Mouse (Mus musculus) MEL (cell line): ENCODE data around the gene Helz. TPM values are rescaled to one million over a fixed set of nuclear protein-coding genes. Genes with fewer than 3 reads are reported as not detected.

Source experiments
- DNase-seq: peaks from one replicate; pipeline ENCODE4 v3.0.0; 2011; ENCODE audit warnings: low read depth, low spot score
- H3K27ac ChIP-seq: 2 replicates; pipeline ENCODE4 v1.5.1; 2012; ENCODE audit warnings: low read depth, mild to moderate bottlenecking, control low read depth, low read length, moderate library complexity; ENCODE audit not compliant: control insufficient read depth
- H3K27me3 ChIP-seq, 2 experiments: fragments of 150-350 bp in 1 of 2; sonication (generic) in 1 of 2; 2 replicates each; pipeline ENCODE4 v1.6.1; 2012; ENCODE audit warnings: low read length in 2 of 2, mild to moderate bottlenecking in 2 of 2, improper control_type of control experiment in 1 of 2, moderate library complexity in 1 of 2; ENCODE audit not compliant: insufficient read depth in 2 of 2, control insufficient read depth in 1 of 2
- H3K36me3 ChIP-seq, 2 experiments: 2 replicates each; pipeline ENCODE4 v1.6.1; 2012 to 2014; ENCODE audit warnings: low read length in 2 of 2, improper control_type of control experiment in 1 of 2, inconsistent platforms in 1 of 2, mild to moderate bottlenecking in 1 of 2; ENCODE audit not compliant: insufficient read depth in 2 of 2, control insufficient read depth in 1 of 2
- H3K4me1 ChIP-seq, 2 experiments: fragments of 150-350 bp in 1 of 2; sonication (generic) in 1 of 2; 2 replicates each; pipeline ENCODE4 v1.6.1; 2012; ENCODE audit warnings: low read length in 2 of 2, improper control_type of control experiment in 1 of 2, mild to moderate bottlenecking in 1 of 2; ENCODE audit not compliant: insufficient read depth in 2 of 2, control insufficient read depth in 1 of 2
- H3K4me3 ChIP-seq, 2 experiments: fragments of 150-350 bp in 1 of 2; sonication (generic) in 1 of 2; 2 replicates each; pipeline ENCODE4 v1.5.1; 2012; ENCODE audit warnings: low read depth in 2 of 2, low read length in 2 of 2, mild to moderate bottlenecking in 2 of 2, moderate library complexity in 2 of 2, control low read depth in 1 of 2, improper control_type of control experiment in 1 of 2; ENCODE audit not compliant: control insufficient read depth in 1 of 2, insufficient read depth in 1 of 2
- H3K79me2 ChIP-seq: 2 replicates; pipeline ENCODE4 v1.6.1; 2012; ENCODE audit warnings: mild to moderate bottlenecking, low read length, moderate library complexity; ENCODE audit not compliant: control insufficient read depth, poor library complexity, insufficient read depth
- H3K9ac ChIP-seq: 2 replicates; pipeline ENCODE4 v1.6.1; 2012; ENCODE audit warnings: low read depth, mild to moderate bottlenecking, control low read depth, low read length, moderate library complexity; ENCODE audit not compliant: control insufficient read depth, poor library complexity, severe bottlenecking
- H3K9me3 ChIP-seq: fragments of 150-350 bp; sonication (generic); replicated peaks from 2 replicates; pipeline ENCODE4 v1.6.1; 2012; ENCODE audit warnings: mild to moderate bottlenecking, low read length, improper control_type of control experiment, moderate library complexity; ENCODE audit not compliant: insufficient read depth
- BHLHE40 ChIP-seq: IDR thresholded peaks from 2 replicates; pipeline ENCODE4 v1.6.1; 2012; ENCODE audit warnings: low read depth, mild to moderate bottlenecking, inconsistent platforms, low read length, improper control_type of control experiment, borderline replicate concordance
- CHD1 ChIP-seq: IDR thresholded peaks from 2 replicates; pipeline ENCODE4 v1.6.1; 2012; ENCODE audit warnings: low read depth, mild to moderate bottlenecking, inconsistent platforms, low read length, improper control_type of control experiment
- CHD2 ChIP-seq: IDR thresholded peaks from 2 replicates; pipeline ENCODE4 v1.6.1; 2011; ENCODE audit warnings: low read length, improper control_type of control experiment
- ELF1 ChIP-seq: IDR thresholded peaks from 2 replicates; pipeline ENCODE4 v1.6.1; 2014; ENCODE audit warnings: low read depth, mild to moderate bottlenecking, inconsistent platforms, low read length, improper control_type of control experiment, moderate library complexity
- EP300 ChIP-seq, 2 experiments: IDR thresholded peaks; 2 replicates each; pipeline ENCODE4 v1.6.1; 2011; ENCODE audit warnings: improper control_type of control experiment in 2 of 2, low read length in 2 of 2, low read depth in 1 of 2, mild to moderate bottlenecking in 1 of 2
- ETS1 ChIP-seq: IDR thresholded peaks from 2 replicates; pipeline ENCODE4 v1.6.1; 2012; ENCODE audit warnings: low read depth, mild to moderate bottlenecking, inconsistent platforms, low read length, improper control_type of control experiment, moderate library complexity
- GABPA ChIP-seq: IDR thresholded peaks from 2 replicates; pipeline ENCODE4 v1.6.1; 2012; ENCODE audit warnings: low read depth, mild to moderate bottlenecking, inconsistent platforms, low read length, improper control_type of control experiment, moderate library complexity
- GATA1 ChIP-seq: IDR thresholded peaks from 2 replicates; pipeline ENCODE4 v1.6.1; 2011; ENCODE audit warnings: low read depth, low read length, improper control_type of control experiment
- JUND ChIP-seq: IDR thresholded peaks from 2 replicates; pipeline ENCODE4 v1.6.1; 2011; ENCODE audit warnings: low read depth, mild to moderate bottlenecking, improper control_type of control experiment, low read length
- MAX ChIP-seq: IDR thresholded peaks from 2 replicates; pipeline ENCODE4 v1.6.1; 2011; ENCODE audit warnings: low read length, improper control_type of control experiment
- MAZ ChIP-seq: IDR thresholded peaks from 2 replicates; pipeline ENCODE4 v1.6.1; 2012; ENCODE audit warnings: low read depth, mild to moderate bottlenecking, inconsistent platforms, low read length, improper control_type of control experiment
- MXI1 ChIP-seq: IDR thresholded peaks from 2 replicates; pipeline ENCODE4 v1.6.1; 2011; ENCODE audit warnings: mild to moderate bottlenecking, low read depth, low read length, improper control_type of control experiment
- MYC ChIP-seq: IDR thresholded peaks from 2 replicates; pipeline ENCODE4 v1.6.1; 2011; ENCODE audit warnings: low read depth, mild to moderate bottlenecking, low read length, improper control_type of control experiment, moderate library complexity
- NRF1 ChIP-seq: IDR thresholded peaks from 2 replicates; pipeline ENCODE4 v1.6.1; 2014; ENCODE audit warnings: low read depth, mild to moderate bottlenecking, inconsistent platforms, low read length, improper control_type of control experiment, moderate library complexity; ENCODE audit not compliant: poor library complexity, insufficient read depth, severe bottlenecking
- POLR2AphosphoS5 ChIP-seq: IDR thresholded peaks from 2 replicates; pipeline ENCODE4 v1.6.1; 2012; ENCODE audit warnings: low read depth, borderline replicate concordance, mild to moderate bottlenecking, inconsistent platforms, low read length, moderate library complexity, mixed read lengths
- RCOR1 ChIP-seq: IDR thresholded peaks from 2 replicates; pipeline ENCODE4 v1.6.1; 2012; ENCODE audit warnings: low read depth, mild to moderate bottlenecking, inconsistent platforms, low read length, improper control_type of control experiment
- TCF12 ChIP-seq: IDR thresholded peaks from 2 replicates; pipeline ENCODE4 v1.6.1; 2014; ENCODE audit warnings: low read depth, mild to moderate bottlenecking, inconsistent platforms, low read length, improper control_type of control experiment, moderate library complexity
- UBTF ChIP-seq: IDR thresholded peaks from 2 replicates; pipeline ENCODE4 v1.6.1; 2012; ENCODE audit warnings: low read depth, mild to moderate bottlenecking, inconsistent platforms, low read length, improper control_type of control experiment, moderate library complexity, borderline replicate concordance; ENCODE audit not compliant: insufficient read depth
- USF2 ChIP-seq, 2 experiments: IDR thresholded peaks; 2 replicates each; pipeline ENCODE4 v1.6.1; 2011 to 2012; ENCODE audit warnings: improper control_type of control experiment in 2 of 2, low read length in 2 of 2, borderline replicate concordance in 1 of 2, inconsistent platforms in 1 of 2, low read depth in 1 of 2, mild to moderate bottlenecking in 1 of 2; ENCODE audit not compliant: insufficient read depth in 1 of 2
- ZKSCAN1 ChIP-seq: IDR thresholded peaks from 2 replicates; pipeline ENCODE4 v1.6.1; 2012; ENCODE audit warnings: low read depth, mild to moderate bottlenecking, inconsistent platforms, low read length, improper control_type of control experiment, moderate library complexity
- ZMIZ1 ChIP-seq: IDR thresholded peaks from 2 replicates; pipeline ENCODE4 v1.6.1; 2012; ENCODE audit warnings: low read depth, mild to moderate bottlenecking, inconsistent platforms, low read length, improper control_type of control experiment, moderate library complexity
- polyA plus RNA-seq, 2 experiments: library from polyadenylated mRNA; stranded (reverse) in 1 of 2; unstranded in 1 of 2; fragments of >175 nt in 1 of 2; fragments of >200 nt in 1 of 2; gene quantifications; 2 replicates each; pipeline versions ENCODE4 v1.2.1 to v1.2.4; 2012; ENCODE audit warnings: low replicate concordance in 2 of 2, low read depth in 1 of 2; ENCODE audit not compliant: insufficient read length in 2 of 2, insufficient read depth in 1 of 2, missing spikeins in 1 of 2
- total RNA-seq: library from RNA; depleted of rRNA; stranded (reverse); fragments of 300-350 nt; gene quantifications from 2 replicates; pipeline ENCODE4 v1.2.3, GENCODE M21; 2012

Gene Helz
- total and polyA plus RNA-seq, 3 experiments: 15.1 to 41.0 (median 39.9) TPM

DNA sequence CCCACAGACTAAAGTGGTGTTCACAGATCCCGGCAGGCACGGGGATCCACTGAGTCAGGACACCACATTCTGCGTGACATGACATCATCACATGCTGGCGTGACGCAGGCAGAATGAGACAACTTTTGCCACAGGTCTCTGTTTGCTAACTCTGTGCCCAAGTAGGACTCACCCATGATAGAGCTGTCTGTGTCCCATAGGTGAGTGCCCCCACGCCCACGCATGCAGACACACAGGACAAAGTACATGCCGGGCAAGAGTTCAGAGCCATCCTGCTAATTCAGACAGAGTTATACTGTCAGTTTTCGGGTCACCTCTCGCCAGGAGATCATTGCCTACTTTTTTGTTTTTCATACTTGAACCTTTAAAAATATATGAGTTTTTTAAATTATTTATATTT is 140.8 kb downstream of the Helz start:
- H3K4me1 ChIP-seq: peaks cover 4 to 14% of the 10 kb centered on the region in 2 experiments; a peak in 3 of 4 replicates
- no peak overlapping the region for H3K9ac ChIP-seq
- H3K9me3 ChIP-seq: no peaks in the 10 kb centered on the region
- no peak overlapping the region for H3K4me3 ChIP-seq
- TF ChIP-seq JUND: no peak
- TF ChIP-seq NRF1: no peak
- no peak for TF ChIP-seq CHD2
- no peak for TF ChIP-seq ZKSCAN1
- no peak for TF ChIP-seq MAZ
- TF ChIP-seq CHD1: no peak
- no peak for TF ChIP-seq UBTF
- TF ChIP-seq GABPA: no peak
- no peak for TF ChIP-seq GATA1
- TF ChIP-seq MYC: no peak
- TF ChIP-seq USF2 (IDR thresholded peaks at IDR 0.05; ENCODE audit: borderline replicate concordance in 1 of 2, insufficient read depth in 1 of 2, low read depth in 1 of 2, low read length in 2 of 2): no peak
- no peak for TF ChIP-seq BHLHE40
- TF ChIP-seq POLR2AphosphoS5: no peak
- no peak for TF ChIP-seq TCF12
- TF ChIP-seq ZMIZ1: no peak
- TF ChIP-seq MXI1: no peak
- TF ChIP-seq RCOR1: no peak
- no peak for DNase-seq
- peaks cover 0 to 19% of the 10 kb centered on the region in 2 experiments; a peak in 3 of 4 replicates for H3K36me3 ChIP-seq
- H3K79me2 ChIP-seq: no peaks in the 10 kb centered on the region
- no peak overlapping the region for H3K27ac ChIP-seq
- H3K27me3 ChIP-seq: no peaks in the 10 kb centered on the region

GRCm38 (mm10) chr11:107691569-107691968 is 143.8 kb downstream of the Helz start:
- peak; percentile 60 for DNase-seq
- peaks cover 0 to 29% of the 10 kb centered on the region in 2 experiments; a peak in 3 of 4 replicates for H3K36me3 ChIP-seq
- TF ChIP-seq RCOR1 (peak; percentile 80), ELF1 (0 out of 2 replicates have a peak, but pooled peaks have one; percentile 43), EP300 (IDR thresholded peaks at IDR 0.05; ENCODE audit: low read depth in 1 of 2, low read length in 2 of 2) (0 out of 4 replicates have a peak, but pooled peaks have one; percentile 26 to 37), BHLHE40 (no peak), ETS1 (peak; percentile 47; the same call in 1 of the 2 replicates), MAZ (0 out of 2 replicates have a peak, but pooled peaks have one; percentile 21), MAX (no peak)
- TF ChIP-seq, all 39 proteins: peak for 5
- Histone ChIP-seq H3K27me3 (no peaks in the 10 kb centered on the region), H3K9ac (no peak overlapping the region), H3K4me1 (peaks cover 6 to 30% of the 10 kb centered on the region in 2 experiments; a peak in 3 of 4 replicates), H3K79me2 (no peaks in the 10 kb centered on the region), H3K27ac (no peak overlapping the region), H3K9me3 (no peaks in the 10 kb centered on the region), H3K4me3 (no peak overlapping the region)
